Mouse (Mus musculus) CH12.LX (cell line): ENCODE results near the gene Mrgpre.

Experiments
- BHLHE40 ChIP-seq: IDR thresholded peaks from 2 replicates; pipeline ENCODE4 v1.6.1; 2011; ENCODE audit warnings: mild to moderate bottlenecking, low read depth, low read length, improper control_type of control experiment
- ETS1 ChIP-seq: conservative IDR thresholded peaks from 2 replicates; pipeline ENCODE4 v1.6.1; 2012; ENCODE audit warnings: low read depth, mild to moderate bottlenecking, inconsistent platforms, low read length, improper control_type of control experiment, moderate library complexity
- POLR2AphosphoS2 ChIP-seq: IDR thresholded peaks from 2 replicates; pipeline ENCODE4 v1.6.1; 2011; ENCODE audit warnings: low read depth, low read length, improper control_type of control experiment
- TBP ChIP-seq: conservative IDR thresholded peaks from 2 replicates; pipeline ENCODE4 v1.6.1; 2011; ENCODE audit warnings: low read depth, low read length, improper control_type of control experiment
- UBTF ChIP-seq: IDR thresholded peaks from 2 replicates; pipeline ENCODE4 v1.6.1; 2012; ENCODE audit warnings: low read depth, mild to moderate bottlenecking, inconsistent platforms, low read length, improper control_type of control experiment, moderate library complexity
- ZNF384 ChIP-seq: IDR thresholded peaks from 2 replicates; pipeline ENCODE4 v1.6.1; 2012; ENCODE audit warnings: low read depth, low read length, improper control_type of control experiment, inconsistent platforms

DNA sequence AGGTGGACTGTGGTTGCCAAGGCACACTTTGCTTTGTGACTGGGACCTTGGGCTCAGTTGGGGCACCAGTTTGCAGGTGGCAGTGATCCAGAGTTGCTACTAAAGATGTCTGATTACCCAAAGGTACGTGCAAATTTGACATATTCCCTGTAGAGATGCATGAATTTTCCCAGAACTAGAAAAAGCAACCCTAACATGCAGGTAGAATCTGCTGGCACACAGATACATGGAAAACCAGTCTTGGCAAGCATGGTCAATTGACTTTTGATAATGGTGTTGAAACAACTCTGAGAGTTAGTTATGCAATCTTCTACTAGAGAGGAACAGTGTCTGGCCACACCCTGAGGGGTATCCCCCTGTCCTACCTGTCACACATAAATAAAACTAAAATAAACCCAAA is 32.9 kb downstream of the Mrgpre start:
- TF ChIP-seq ZNF384 (no peak), POLR2AphosphoS2 (no peak), UBTF (no peak), BHLHE40 (no peak), TBP (no peak), ETS1 (no peak)
